Mouse (Mus musculus): Measurements from ENCODE around the gene Sytl1. TPM values are rescaled to one million over a fixed set of nuclear protein-coding genes. Genes with fewer than 3 reads are reported as not detected.

Gene Sytl1
- total RNA-seq, 1 experiment = 2.0 TPM

GRCm38 (mm10) chr4:133298516-133299365, 35.8 kb upstream of the Sytl1 start:
- Histone ChIP-seq H3K4me1 (ENCODE audit: control insufficient read depth in 2 of 2, insufficient read depth in 2 of 2, low read length in 2 of 2, poor library complexity in 1 of 2) (peaks cover 0 to 6% of the 10 kb centered on the region in 2 experiments; a peak in 2 of 4 replicates), H3K36me3 (ENCODE audit: control insufficient read depth, insufficient read depth, low read length, poor library complexity, severe bottlenecking) (peaks cover 77% of the 10 kb centered on the region), H3K27ac (ENCODE audit: insufficient read depth, low read depth, low read length, poor library complexity, severe bottlenecking) (no peak overlapping the region), H3K9ac (ENCODE audit: insufficient read depth, low read depth, low read length, poor library complexity, severe bottlenecking) (no peak overlapping the region), H3K4me3 (ENCODE audit: insufficient read depth in 1 of 2, low read depth in 1 of 2, low read length in 2 of 2, poor library complexity in 1 of 2, severe bottlenecking in 1 of 2) (no peak overlapping the region), H3K9me3 (ENCODE audit: control insufficient read depth, insufficient read depth, low read depth, low read length) (no peaks in the 10 kb centered on the region)
- DNase-seq (ENCODE audit: low read depth, low spot score) = no peak
- in situ Hi-C loops (cut with MboI; ENCODE audit: low sequenced_read_pairs in 2 of 2, unreplicated experiment in 2 of 2) = loop anchor here in 1 of 2 experiments (25.0 kb wide), 1 partner anchor 286 kb away; the partner anchor contains the start of gene Ahdc1
- no peak for TF ChIP-seq CHD2 (IDR thresholded peaks at IDR 0.05; ENCODE audit: low read depth, low read length)
- no peak for TF ChIP-seq ZNF384 (IDR thresholded peaks at IDR 0.05; ENCODE audit: low read depth, low read length)
- TF ChIP-seq MAFK (IDR thresholded peaks at IDR 0.05; ENCODE audit: insufficient read depth, low read depth, low read length) = no peak
- TF ChIP-seq ZC3H11A (IDR thresholded peaks at IDR 0.05; ENCODE audit: borderline replicate concordance, low read depth, low read length) = no peak
- no peak for TF ChIP-seq HCFC1 (IDR thresholded peaks at IDR 0.05; ENCODE audit: borderline replicate concordance, insufficient read depth, low read length)

GRCm38 (mm10) chr4:133297801-133298238, 34.9 kb upstream of the Sytl1 start:
- no peak overlapping the region for H3K9ac ChIP-seq (ENCODE audit: insufficient read depth, low read depth, low read length, poor library complexity, severe bottlenecking)
- H3K4me1 ChIP-seq (ENCODE audit: control insufficient read depth in 2 of 2, insufficient read depth in 2 of 2, low read length in 2 of 2, poor library complexity in 1 of 2) = peaks cover 1 to 15% of the 10 kb centered on the region in 2 experiments; a peak in 2 of 4 replicates
- peaks cover 73% of the 10 kb centered on the region for H3K36me3 ChIP-seq (ENCODE audit: control insufficient read depth, insufficient read depth, low read length, poor library complexity, severe bottlenecking)
- H3K4me3 ChIP-seq (ENCODE audit: insufficient read depth in 1 of 2, low read depth in 1 of 2, low read length in 2 of 2, poor library complexity in 1 of 2, severe bottlenecking in 1 of 2) = no peak overlapping the region
- H3K9me3 ChIP-seq (ENCODE audit: control insufficient read depth, insufficient read depth, low read depth, low read length) = no peaks in the 10 kb centered on the region
- no peak overlapping the region for H3K27ac ChIP-seq (ENCODE audit: insufficient read depth, low read depth, low read length, poor library complexity, severe bottlenecking)
- in situ Hi-C loops (cut with MboI; ENCODE audit: low sequenced_read_pairs in 2 of 2, unreplicated experiment in 2 of 2) = loop anchor here in 1 of 2 experiments (25.0 kb wide), 1 partner anchor 286 kb away; the partner anchor contains the start of gene Ahdc1
- no peak for TF ChIP-seq CHD2 (IDR thresholded peaks at IDR 0.05; ENCODE audit: low read depth, low read length)
- peak; percentile 78; the same call in 1 of the 2 replicates for TF ChIP-seq ZC3H11A (IDR thresholded peaks at IDR 0.05; ENCODE audit: borderline replicate concordance, low read depth, low read length)
- TF ChIP-seq HCFC1 (IDR thresholded peaks at IDR 0.05; ENCODE audit: borderline replicate concordance, insufficient read depth, low read length) = no peak
- no peak for DNase-seq (ENCODE audit: low read depth, low spot score)

- Histone ChIP-seq H3K4me1 (ENCODE audit: control insufficient read depth in 2 of 2, insufficient read depth in 2 of 2, low read length in 2 of 2, poor library complexity in 1 of 2) (peaks cover 2 to 18% of the 10 kb centered on the region in 2 experiments; a peak in 2 of 4 replicates), H3K4me3 (ENCODE audit: insufficient read depth in 1 of 2, low read depth in 1 of 2, low read length in 2 of 2, poor library complexity in 1 of 2, severe bottlenecking in 1 of 2) (no peak overlapping the region), H3K9ac (ENCODE audit: insufficient read depth, low read depth, low read length, poor library complexity, severe bottlenecking) (no peak overlapping the region), H3K27ac (ENCODE audit: insufficient read depth, low read depth, low read length, poor library complexity, severe bottlenecking) (no peak overlapping the region), H3K9me3 (ENCODE audit: control insufficient read depth, insufficient read depth, low read depth, low read length) (no peaks in the 10 kb centered on the region), H3K36me3 (ENCODE audit: control insufficient read depth, insufficient read depth, low read length, poor library complexity, severe bottlenecking) (peaks cover 73% of the 10 kb centered on the region)
- in situ Hi-C loops (cut with MboI; ENCODE audit: low sequenced_read_pairs in 2 of 2, unreplicated experiment in 2 of 2) = loop anchor here in 1 of 2 experiments (25.0 kb wide), 1 partner anchor 285 kb away; the partner anchor contains the start of gene Ahdc1
- DNase-seq (ENCODE audit: low read depth, low spot score) = no peak
- TF ChIP-seq MAFK (IDR thresholded peaks at IDR 0.05; ENCODE audit: insufficient read depth, low read depth, low read length) (no peak), ZC3H11A (IDR thresholded peaks at IDR 0.05; ENCODE audit: borderline replicate concordance, low read depth, low read length) (no peak), CHD2 (IDR thresholded peaks at IDR 0.05; ENCODE audit: low read depth, low read length) (no peak), HCFC1 (IDR thresholded peaks at IDR 0.05; ENCODE audit: borderline replicate concordance, insufficient read depth, low read length) (no peak)
Measured at GRCm38 (mm10) chr4:133297360-133297759, 34.4 kb upstream of the Sytl1 start.

GRCm38 (mm10) chr4:133294084-133294483, 31.2 kb upstream of the Sytl1 start:
- no peaks in the 10 kb centered on the region for H3K9me3 ChIP-seq (ENCODE audit: control insufficient read depth, insufficient read depth, low read depth, low read length)
- no peak overlapping the region for H3K9ac ChIP-seq (ENCODE audit: insufficient read depth, low read depth, low read length, poor library complexity, severe bottlenecking)
- H3K27ac ChIP-seq (ENCODE audit: insufficient read depth, low read depth, low read length, poor library complexity, severe bottlenecking) = no peak overlapping the region
- H3K4me3 ChIP-seq (ENCODE audit: insufficient read depth in 1 of 2, low read depth in 1 of 2, low read length in 2 of 2, poor library complexity in 1 of 2, severe bottlenecking in 1 of 2) = no peak overlapping the region
- peaks cover 48% of the 10 kb centered on the region for H3K36me3 ChIP-seq (ENCODE audit: control insufficient read depth, insufficient read depth, low read length, poor library complexity, severe bottlenecking)
- no peak for DNase-seq (ENCODE audit: low read depth, low spot score)
- no peak for TF ChIP-seq HCFC1 (IDR thresholded peaks at IDR 0.05; ENCODE audit: borderline replicate concordance, insufficient read depth, low read length)
- H3K4me1 ChIP-seq (ENCODE audit: control insufficient read depth in 2 of 2, insufficient read depth in 2 of 2, low read length in 2 of 2, poor library complexity in 1 of 2) = peaks cover 2 to 18% of the 10 kb centered on the region in 2 experiments; a peak in 2 of 4 replicates
- in situ Hi-C loops (cut with MboI; ENCODE audit: low sequenced_read_pairs in 2 of 2, unreplicated experiment in 2 of 2) = loop anchor here in 1 of 2 experiments (25.0 kb wide), 1 partner anchor 282 kb away; the partner anchor contains the start of gene Ahdc1
